Mouse (Mus musculus) ES-E14 (cell line): ENCODE measurements at regions not wholly inside any gene's neighbourhood (a gene's known extent, or its start where the extent isn't known, plus 50 kb on each side); places are given as distances from the start of the nearest gene placed in this dataset.

Experiments
- CHD2 ChIP-seq: IDR thresholded peaks from 2 replicates; pipeline ENCODE4 v1.6.1; 2014; ENCODE audit warnings: mild to moderate bottlenecking, low read depth, low read length, inconsistent platforms
- HCFC1 ChIP-seq: IDR thresholded peaks from 2 replicates; pipeline ENCODE4 v1.6.1; 2012; ENCODE audit warnings: low read length, inconsistent platforms, borderline replicate concordance; ENCODE audit not compliant: insufficient read depth
- MAFK ChIP-seq: IDR thresholded peaks from 2 replicates; pipeline ENCODE4 v1.6.1; 2014; ENCODE audit warnings: mild to moderate bottlenecking, low read depth, low read length, inconsistent platforms; ENCODE audit not compliant: insufficient read depth
- ZC3H11A ChIP-seq: IDR thresholded peaks from 2 replicates; pipeline ENCODE4 v1.6.1; 2012; ENCODE audit warnings: low read depth, mild to moderate bottlenecking, inconsistent platforms, low read length, borderline replicate concordance
- ZNF384 ChIP-seq: IDR thresholded peaks from 2 replicates; pipeline ENCODE4 v1.6.1; 2012; ENCODE audit warnings: low read depth, low read length, inconsistent platforms

- TF ChIP-seq HCFC1 (no peak), CHD2 (no peak), ZNF384 (no peak), MAFK (no peak), ZC3H11A (no peak)
Measured at GRCm38 (mm10) chr9:90556742-90557141, 286.1 kb upstream of the Tbc1d2b start.
